Mouse (Mus musculus) fat pad, adult 2 months (tissue): ENCODE measurements around the gene Zcwpw1.

Experiments used
- DNase-seq: peaks from one replicate; pipeline ENCODE4 v3.0.0-alpha.2; 2011; ENCODE audit warnings: low read depth, low spot score; ENCODE audit errors: extremely low read depth

The Zcwpw1 gene

DNA sequence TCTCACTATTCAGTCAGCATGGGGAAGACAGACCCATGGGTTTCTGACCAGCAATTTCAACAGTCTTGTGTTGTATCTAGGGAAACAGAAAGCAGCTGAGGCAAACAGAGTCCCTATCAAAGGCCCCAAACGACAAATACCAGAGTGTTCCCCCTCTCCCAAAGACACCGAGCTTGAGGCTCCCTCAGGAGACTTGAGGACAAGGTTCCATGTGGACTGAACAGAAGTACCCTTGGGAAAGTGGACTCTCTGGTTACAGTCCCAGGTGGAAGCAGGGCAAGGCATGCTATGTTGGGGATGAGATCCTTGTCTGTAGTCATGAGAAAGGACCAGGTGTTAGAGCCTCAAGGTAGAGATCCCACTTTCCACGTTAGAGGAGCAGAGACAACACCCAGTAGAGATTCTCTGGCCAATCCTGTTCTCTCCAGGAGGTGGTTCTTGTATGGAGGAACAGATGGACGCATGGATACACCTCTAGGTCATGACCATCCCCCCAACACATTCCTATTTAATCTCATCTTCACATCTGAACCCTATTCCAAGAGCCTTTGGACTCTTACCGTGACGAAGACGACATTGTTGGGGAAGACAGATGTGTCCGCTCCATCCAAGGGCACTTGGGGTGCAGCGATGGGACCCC lies 3.6 kb upstream of the Zcwpw1 start:
- no peak for DNase-seq

DNA sequence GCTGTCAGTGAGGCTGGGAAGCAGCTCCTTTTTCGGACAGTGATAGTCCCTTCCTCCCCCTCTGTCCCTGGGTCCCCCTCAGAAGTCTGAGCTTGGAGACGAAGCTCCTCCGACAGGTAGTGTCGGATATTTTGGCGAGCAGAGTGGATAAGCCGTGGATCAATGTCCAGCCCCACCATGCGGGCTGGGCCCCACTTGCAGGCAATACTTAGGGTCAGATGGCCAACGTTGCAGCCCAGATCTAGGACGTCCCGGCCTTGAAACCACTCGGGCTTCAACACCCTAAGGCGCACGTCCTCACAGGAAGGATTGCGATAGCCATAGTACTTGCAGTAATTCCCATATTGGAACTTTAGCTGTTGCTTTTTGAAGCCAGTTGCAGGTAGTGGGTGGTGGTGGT lies 3.1 kb upstream of the Zcwpw1 start:
- no peak for DNase-seq

DNA sequence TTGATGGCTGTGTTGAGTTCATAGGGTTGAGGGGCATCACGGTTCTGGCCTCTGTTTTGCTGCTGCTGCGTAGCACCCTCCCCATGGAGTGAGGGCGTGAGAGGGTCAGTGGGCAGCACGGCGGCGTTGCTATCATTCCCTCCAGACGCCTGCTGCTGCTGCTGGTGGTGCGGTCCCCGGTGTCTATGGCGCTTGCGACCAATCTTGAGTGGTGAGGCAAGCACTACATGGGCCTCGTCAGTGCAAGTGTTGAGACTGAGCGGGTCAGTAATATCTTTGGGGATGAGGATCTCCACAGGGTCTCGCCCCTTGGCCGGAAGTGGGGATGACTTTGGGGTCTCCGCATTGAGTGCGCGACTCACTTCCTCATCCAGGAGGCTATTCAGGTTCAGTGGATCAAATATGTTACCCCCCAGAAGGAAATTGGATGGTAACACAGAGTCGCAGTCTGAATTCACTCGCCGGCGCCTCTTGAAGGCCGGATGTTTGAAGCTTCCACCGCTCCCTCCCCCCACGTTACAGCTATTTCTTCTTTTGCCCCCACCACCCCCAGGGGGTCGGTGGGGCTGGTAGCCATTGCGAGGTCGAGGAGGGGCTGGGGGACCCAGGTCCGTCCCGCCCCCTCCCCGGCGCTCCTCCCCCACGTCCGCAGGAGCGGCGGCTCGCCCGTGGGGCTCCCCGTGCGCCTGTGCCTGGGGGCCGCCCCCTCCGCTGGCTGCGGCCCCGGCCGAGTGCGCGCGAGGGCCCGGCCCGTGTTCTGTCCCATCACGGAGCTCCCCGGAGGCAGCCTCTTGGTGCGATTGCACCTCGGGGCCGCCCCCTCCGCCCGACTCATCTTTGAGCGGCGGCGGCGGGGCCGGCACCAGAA lies 2.2 kb upstream of the Zcwpw1 start:
- DNase-seq = no peak

DNA sequence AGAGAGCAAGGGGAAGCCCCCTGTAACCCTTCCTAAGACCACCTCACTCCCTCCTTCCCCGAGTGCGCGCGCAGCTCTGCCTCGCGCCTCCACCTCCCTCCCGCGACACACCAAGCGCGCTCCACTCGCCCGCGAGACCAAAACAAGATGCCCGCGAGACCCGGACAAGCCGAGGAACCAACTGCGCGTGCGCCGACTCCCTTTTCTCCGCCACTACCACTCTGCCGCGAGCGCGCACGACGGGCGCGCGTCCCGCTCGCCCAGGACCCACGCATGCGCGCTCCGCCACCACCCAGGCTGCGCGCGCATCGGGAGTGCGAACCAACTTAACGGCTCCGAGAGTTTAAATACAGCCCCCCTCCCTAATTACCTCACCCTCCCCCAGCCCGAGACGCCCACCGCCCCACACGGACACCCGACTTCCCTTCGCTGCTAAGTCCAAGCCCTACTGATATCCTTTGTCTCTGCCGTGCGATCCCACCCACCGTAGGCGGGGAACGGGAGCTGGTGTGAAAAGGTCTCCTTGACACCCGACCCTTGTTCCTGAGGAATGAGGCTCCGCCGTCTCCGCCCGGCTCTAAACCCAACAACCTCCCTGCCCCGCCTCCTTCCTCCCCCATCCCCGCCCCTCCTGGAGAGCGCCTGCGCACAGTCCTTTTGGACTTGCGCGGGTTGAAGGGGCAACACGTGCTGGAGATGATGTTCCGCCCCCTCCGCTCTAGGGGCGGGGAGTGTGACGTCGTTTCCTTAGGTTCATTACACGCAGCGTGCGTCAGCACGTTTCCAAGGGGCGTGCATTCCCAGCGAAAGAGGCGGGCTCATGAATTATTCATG lies 1.3 kb upstream of the Zcwpw1 start:
- DNase-seq = peak; percentile 94

DNA sequence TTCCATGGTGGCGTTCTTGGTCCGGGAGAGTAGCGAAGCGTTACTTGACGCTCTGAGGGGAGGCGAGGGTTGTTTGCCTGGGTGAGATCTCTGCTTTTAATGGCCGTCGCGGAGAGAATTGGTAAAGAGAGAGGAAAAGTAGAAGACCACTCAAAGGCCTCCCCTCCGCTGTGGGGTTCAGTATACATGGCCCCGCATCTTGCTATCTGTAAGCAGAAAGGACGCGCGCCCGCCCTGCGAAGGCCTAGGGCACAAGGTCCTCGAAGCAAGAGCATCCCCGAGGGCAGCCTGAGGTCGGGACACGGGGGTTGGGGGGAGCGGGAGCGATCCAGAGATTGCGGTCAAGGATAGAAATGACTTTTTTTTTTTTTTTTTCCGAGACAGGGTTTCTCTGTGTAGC lies 573 bp downstream of the Zcwpw1 start:
- DNase-seq = no peak

DNA sequence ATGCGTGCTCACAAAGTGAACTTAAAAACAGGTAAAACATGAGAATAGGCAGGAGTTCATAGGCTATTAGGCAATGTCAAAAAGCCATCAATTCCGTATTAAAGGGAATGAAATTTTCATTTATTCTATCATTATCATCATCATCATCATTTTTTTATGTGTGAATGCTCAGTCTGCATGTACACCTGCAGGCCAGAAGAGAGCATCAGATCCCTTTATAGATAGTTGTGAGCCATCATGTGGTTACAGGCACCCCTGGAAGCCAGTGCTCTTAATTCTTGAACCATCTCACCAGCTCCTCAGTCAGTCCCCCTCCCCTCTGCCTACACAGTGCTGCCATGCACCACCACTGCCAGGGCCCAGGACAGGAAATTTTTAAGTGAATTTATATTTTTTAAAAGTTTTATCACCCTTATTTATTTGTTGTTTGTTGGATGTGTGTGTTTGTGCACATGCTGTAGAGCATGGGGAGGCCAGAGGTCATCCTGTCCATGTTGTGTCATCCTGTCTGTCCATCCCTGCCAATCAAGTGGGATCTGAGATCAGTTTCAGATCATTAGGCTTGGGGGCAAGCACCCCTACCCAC lies 1.4 kb downstream of the Zcwpw1 start:
- DNase-seq = no peak

DNA sequence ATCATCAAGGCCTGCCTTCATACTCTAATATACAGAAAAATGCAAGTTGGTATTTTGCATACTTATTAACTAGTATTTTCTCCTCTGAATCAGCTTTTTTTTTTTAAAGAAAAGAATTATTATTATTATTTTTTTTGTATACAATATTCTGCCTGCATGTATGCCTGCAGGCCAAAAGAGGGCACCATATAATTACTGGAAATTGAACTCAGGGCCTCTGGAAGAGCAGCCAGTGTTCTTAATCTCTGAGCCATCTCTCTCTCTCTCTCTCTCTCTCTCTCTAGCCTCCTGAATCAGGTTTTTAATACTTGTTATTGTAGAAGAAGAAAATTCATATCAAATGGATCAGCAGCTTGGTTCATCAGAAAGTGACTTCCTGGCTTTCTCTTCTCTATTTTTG lies 4.0 kb downstream of the Zcwpw1 start:
- DNase-seq = no peak

DNA sequence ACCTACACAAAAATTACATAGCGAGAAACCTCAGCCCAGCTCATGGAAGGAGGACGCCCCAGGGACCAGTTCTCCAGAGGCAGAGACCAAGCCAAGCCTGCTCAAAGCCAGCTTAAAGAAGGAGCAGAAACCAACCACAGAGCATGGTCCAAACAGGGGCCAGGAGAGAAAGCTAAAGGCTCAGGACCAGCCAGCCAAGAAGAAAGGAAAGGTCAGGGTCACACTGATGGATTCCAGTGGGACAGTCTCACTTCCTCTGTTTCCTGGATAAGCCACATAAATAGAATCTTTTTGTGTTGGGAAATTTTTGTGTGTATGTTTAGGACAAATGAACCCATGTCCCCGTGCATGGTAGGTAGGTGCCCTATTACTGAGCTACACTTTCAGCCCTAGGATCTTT lies 9.0 kb downstream of the Zcwpw1 start:
- no peak for DNase-seq

DNA sequence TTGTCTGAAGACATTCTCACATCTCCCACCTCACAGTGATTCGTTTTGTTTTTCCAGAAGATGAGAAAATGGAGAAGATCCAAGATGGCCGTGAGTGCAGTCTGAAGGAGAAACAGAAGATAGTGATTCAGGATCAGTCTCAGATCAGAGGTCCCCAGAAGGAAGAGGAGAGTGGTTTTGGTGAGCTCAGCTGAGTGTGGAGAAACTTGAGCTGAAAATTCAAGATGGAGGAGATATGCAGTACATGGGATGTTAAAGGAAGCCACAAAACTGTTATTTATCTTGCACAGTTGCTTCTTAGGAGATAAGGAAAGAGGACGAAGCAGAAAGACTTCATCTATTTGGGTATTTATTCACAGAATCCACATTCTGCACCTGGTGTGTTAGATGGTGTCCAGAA lies 13.3 kb downstream of the Zcwpw1 start:
- DNase-seq = no peak

DNA sequence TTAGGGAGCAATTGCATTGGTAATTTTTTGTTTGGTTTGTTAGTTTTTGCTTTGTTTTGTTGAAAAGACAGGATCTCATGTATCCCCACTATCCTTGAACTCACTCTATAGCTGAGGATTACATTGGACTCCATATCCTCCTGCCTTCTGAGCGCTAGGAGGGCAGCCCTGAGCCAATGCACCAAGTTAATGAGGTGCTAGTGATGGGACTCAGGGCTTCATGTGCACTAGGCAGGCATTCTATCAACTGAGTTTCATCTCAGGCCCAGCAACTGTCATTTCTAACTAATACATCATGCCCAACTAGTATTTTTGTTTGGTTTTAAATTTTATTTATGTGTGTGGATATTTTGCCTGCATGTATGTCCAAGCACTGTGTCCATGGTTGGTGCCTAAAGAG lies 18.6 kb downstream of the Zcwpw1 start:
- no peak for DNase-seq

DNA sequence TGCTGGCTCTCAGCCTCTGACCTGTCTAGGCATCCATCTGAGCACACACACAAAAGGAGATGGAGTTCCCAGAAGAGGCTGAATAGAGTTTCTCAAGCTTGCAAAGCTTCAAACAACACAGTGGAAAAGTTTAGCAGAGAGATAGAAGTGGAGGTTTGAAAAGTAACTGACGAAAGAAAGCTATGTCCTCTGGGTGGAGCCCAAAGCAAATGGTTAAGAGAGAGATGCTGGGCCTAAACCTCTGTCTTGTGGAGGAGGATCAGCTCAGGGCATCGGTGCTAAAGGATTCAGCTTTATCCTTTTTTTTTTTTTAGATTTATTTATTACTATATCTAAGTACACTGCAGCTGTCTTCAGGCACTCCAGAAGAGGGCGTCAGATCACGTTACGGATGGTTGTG lies 20.7 kb downstream of the Zcwpw1 start:
- no peak for DNase-seq

DNA sequence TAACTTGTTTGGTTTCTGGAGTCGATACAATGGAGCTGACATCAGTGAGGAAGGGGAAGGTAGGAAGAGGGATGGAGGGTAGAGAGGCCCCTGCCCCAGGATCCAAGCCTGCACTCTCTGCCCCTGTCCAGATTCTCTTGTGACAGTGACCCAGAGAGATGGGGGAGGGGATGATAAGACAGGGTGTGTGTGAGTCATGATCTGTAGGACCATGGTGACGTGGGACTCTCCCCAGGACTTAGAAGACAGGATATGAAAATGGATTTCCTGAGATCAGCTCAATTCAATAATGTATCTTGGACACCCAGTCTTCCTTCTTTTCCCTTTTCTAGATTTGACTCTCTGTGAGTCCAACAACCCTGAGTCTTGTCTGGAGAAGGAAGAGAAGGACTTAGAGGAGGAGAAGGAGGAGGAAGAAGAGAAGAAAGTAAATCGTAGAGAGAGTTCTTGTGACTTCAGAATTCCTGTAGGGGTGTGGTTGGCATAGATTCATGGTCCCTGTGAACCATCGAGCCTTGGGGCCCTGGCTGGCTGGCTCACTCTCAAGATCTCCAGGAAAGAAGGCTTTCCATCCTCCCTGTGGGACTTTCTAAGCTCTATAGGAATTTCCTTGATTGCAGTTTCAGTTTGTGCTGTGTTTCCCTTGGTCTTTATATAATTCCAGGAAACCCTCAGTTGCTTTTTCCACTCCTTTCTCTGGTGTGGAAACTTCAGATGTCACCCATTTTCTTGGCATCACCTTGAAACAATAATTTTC lies 30.0 kb downstream of the Zcwpw1 start:
- no peak for DNase-seq

DNA sequence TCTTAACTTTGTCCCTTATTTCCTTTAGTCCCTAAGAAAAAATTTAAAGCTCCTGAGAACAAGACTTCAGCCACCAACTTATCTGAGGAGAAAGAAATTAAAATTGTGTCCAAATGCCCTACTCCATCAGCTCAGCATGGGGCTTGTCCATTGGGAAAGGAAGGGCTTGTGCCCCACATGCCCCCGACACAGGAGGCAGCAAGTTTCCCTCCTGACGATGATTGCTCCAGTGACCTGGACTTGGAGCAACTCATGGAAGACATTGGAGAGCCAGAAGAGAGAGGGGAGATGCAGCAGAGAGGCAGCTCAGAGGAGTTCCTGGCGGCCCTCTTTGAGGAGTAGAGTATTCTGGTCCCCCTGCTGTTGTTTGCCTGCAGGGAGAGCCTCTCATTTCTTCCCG lies 34.5 kb downstream of the Zcwpw1 start:
- no peak for DNase-seq

DNA sequence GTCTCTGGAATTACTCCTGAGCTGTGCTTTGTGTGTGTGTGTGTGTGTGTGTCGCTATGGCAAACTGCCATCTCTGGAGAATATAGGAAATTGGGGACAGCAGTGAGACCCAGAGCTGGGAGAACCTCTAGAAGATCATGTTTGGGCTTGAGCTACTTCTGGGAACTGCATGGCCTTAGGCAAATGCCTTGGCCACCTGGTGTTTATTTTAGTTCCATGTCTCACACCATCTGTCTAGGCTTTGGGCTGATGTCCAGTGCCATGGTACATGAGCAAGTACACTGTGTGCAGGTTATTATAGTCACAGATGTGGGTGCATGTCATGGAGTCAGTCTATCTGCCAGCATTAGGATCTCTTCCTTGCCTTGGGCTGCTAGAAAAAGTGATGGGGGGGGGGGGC lies 35.0 kb downstream of the Zcwpw1 start:
- peak; percentile 59 for DNase-seq

DNA sequence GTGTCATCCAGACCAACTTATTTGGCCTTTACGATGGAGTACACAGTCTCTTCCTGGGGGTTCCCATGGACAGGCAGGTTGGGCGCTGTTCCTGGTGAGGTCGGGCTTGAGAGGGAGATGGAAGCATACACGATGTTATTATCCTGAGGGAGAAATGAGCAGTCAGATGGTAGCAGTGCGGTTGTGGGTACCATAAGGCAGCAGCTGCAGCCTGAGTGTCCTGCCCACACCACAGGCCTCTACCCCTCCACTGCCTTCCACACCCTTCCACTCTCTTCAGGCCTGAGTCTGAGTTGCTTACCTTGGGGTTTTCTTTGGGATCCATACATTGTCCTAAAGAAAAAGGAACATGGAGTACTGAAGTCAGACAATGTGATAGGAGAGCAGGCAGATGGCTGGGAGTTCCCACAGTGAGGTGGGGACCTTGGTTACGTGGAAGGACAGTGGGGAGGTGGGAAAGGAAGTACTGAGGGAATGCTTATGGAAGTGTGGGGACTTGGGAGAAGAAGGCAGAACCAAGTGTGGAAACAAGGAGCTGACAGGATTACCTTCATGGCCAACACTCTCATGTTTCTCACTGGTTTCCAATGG lies 36.0 kb downstream of the Zcwpw1 start:
- DNase-seq = no peak

DNA sequence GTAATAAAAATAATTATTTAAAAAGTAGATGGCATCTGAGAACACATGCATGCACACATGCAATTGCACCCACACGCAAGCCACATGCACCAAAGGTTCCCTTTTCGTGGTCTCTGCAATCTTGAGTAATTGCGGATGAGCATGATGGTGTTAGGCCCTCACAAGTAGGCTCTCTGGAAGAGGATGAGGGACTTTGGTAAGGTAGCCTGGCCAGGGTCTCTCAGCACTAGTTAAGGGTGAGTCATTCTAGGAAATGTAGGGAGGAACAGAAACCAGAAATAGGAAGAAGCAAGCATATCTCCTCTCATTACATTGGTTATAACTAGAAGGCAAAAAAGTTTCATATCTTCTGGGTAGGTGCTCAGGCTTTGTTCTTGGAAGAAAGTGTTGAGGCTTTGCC lies 37.4 kb downstream of the Zcwpw1 start:
- no peak for DNase-seq

DNA sequence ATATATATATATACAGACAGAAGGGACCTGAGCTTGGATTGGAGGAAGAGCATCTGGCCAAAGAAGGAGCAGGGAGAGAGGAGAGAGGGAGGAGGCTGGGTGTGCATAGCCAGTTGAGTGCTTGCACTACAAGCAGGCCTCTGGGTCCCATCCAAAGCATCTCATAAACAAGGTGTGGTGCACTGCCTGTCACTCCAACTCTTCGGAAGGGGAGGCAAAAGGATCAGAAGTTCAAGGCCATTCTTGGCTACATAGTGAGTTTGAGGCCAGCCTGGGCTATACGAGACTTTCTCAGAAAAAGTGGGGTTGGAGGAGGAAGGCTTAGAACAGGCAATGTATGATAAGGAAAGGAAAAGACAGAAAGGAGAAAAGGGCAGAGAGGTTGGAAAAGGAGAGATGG lies 38.4 kb downstream of the Zcwpw1 start:
- no peak for DNase-seq

DNA sequence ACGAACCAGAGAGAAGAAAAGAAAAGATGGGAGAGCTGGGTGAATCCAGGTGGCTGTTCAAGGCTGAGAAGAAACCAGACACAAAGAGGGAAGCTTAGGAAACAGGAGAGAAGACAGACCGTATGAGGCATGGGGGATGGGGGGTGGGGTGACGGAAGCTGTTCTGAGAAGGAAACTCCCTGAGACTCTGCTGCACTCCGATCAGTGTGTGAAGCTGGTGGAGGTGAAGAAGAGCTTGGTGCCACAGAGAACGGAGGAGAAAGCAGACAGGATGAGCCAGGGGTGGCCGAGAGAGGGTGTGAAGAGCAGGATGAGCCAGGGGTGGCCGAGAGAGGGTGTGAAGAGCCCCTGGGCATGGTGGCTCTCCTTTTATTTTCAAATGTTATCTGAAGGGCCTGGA lies 38.8 kb downstream of the Zcwpw1 start:
- no peak for DNase-seq

DNA sequence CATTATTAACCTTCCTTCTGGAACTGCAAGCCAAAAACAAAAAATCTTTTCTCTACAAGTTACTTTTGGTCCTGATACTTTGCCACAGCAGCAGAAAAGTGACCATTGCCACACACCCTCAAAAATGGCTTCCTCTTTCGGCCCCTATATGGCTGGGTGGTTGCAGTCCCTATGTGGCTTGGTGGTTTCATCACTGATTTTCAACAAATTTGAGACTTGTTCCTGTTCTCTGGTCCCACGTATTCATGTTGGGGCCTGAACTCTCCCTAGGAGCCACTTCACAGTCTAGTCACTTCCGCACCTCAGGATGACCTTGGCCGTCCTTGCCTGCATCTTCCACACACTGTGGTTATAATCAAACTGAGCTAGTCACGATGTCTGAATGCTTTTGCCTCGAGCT lies 41.1 kb downstream of the Zcwpw1 start:
- no peak for DNase-seq

DNA sequence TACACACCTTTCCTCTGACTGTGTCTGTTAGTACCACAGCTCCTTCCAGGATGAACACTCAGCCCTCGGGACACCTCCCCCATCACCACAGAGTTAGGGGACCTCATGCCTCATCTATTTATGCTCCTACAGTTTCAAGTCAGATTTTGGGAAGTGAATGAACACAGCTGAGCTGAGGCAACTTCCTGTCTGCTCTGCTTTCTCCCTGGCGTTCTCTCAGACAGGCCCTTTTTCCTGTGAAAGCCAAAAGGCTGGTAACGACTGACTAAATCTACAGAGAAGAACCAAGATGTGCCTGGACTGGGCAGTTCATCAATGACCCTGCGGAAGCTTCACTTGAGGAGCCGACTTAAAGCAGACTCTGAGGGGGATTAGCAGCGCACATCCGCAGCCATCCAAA lies 42.6 kb downstream of the Zcwpw1 start:
- DNase-seq = no peak
